Mouse (Mus musculus) limb, embryonic 14.5 days (tissue): Measurements from ENCODE around the gene AC131692.1. TPM values are rescaled to one million over a fixed set of nuclear protein-coding genes. Genes with fewer than 3 reads are reported as not detected.

Source experiments
- ATAC-seq: fragments of 200-750 bp; cut with Nextera tagmentation; 2 replicates; pipeline ENCODE4 v1.8.0; 2017; ENCODE audit warnings: low read depth, moderate number of reproducible peaks, moderate TSS enrichment; ENCODE audit not compliant: low FRiP score
- DNase-seq: peaks from one replicate; pipeline ENCODE4 v3.0.0-alpha.2; 2015; ENCODE audit warnings: low spot score
- H3K27ac ChIP-seq: fragments of 300-500 bp; sonication (generic); replicated peaks from 2 replicates; pipeline ENCODE4 v1.5.1; 2014; ENCODE audit warnings: low read depth, mild to moderate bottlenecking, low read length, moderate library complexity, mixed read lengths
- H3K27me3 ChIP-seq: fragments of 300-500 bp; sonication (generic); 2 replicates; pipeline ENCODE4 v1.6.1; 2014; ENCODE audit warnings: low read length, mixed read lengths; ENCODE audit not compliant: control insufficient read depth, insufficient read depth
- H3K36me3 ChIP-seq: fragments of 300-500 bp; sonication (generic); 2 replicates; pipeline ENCODE4 v1.6.1; 2014; ENCODE audit warnings: mild to moderate bottlenecking, low read length, moderate library complexity, mixed read lengths; ENCODE audit not compliant: control insufficient read depth, insufficient read depth
- H3K4me1 ChIP-seq: fragments of 300-500 bp; sonication (generic); 2 replicates; pipeline ENCODE4 v1.6.1; 2014; ENCODE audit warnings: antibody characterized with exemption, low read length, mixed read lengths; ENCODE audit not compliant: control insufficient read depth, insufficient read depth
- H3K4me2 ChIP-seq: fragments of 300-500 bp; sonication (generic); replicated peaks from 2 replicates; pipeline ENCODE4 v1.6.1; 2014; ENCODE audit warnings: low read depth, mild to moderate bottlenecking, low read length, moderate library complexity; ENCODE audit not compliant: severe bottlenecking
- H3K4me3 ChIP-seq: fragments of 300-500 bp; sonication (generic); replicated peaks from 2 replicates; pipeline ENCODE4 v1.5.1; 2014; ENCODE audit warnings: low read length
- H3K9ac ChIP-seq: fragments of 300-500 bp; sonication (generic); 2 replicates; pipeline ENCODE4 v1.6.1; 2014; ENCODE audit warnings: mild to moderate bottlenecking, low read depth, low read length, moderate library complexity; ENCODE audit not compliant: severe bottlenecking
- H3K9me3 ChIP-seq: fragments of 300-500 bp; sonication (generic); 2 replicates; pipeline ENCODE4 v1.6.1; 2016; ENCODE audit warnings: low read length; ENCODE audit not compliant: control insufficient read depth
- POLR2A ChIP-seq: fragments of 200-500 bp; IDR thresholded peaks from 2 replicates; pipeline ENCODE4 v1.8.0; 2012; ENCODE audit warnings: inconsistent platforms, mild to moderate bottlenecking, moderate library complexity, borderline replicate concordance; ENCODE audit not compliant: insufficient read depth, insufficient read length; ENCODE audit errors: extremely low read depth
- WGBS: fragments of 180-500 bp; shearing (Covaris S2); extraction: QIAGEN DNeasy Blood & Tissue Kit; methylation state at CpG from one replicate; pipeline ENCODE4 v1.1.7; 2014; 5-methylcytosine and 5-hydroxymethylcytosine counted together
- polyA plus RNA-seq, 2 experiments: library from polyadenylated mRNA; depleted of rRNA in 1 of 2; stranded (reverse) in 1 of 2; unstranded in 1 of 2; fragments of >200 nt; fragmentation: Nextera tagmentation in 1 of 2; extraction: Ambion mirVana in 1 of 2; gene quantifications; 2 replicates each; pipeline versions ENCODE4 v1.2.1 to v1.2.3; 2012 to 2014

The AC131692.1 gene
- polyA plus RNA-seq, 2 experiments = 0.75 TPM; not detected in 1

DNA sequence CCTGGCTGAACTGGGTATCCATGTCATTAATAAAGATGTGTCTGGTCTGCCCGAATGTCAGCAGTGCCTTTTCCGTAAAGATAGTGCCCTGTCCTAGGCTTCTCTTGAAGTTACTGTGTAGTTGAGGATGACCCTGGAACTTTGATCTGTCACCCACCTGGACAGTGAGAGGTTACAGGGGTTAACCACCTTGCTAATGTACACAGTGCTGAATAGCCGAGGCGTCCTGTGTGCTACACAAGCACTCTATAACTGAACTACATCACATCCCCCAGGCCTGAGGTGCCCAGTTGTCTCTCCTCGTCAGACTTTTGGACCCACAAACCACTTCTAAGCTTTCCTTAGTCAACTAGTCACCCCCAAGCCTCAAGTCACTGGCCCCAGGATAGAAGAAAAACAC lies 31.8 kb upstream of the AC131692.1 start:
- Histone ChIP-seq H3K9me3 (no peaks in the 10 kb centered on the region), H3K4me3 (peak overlapping the region; percentile 83)
- TF ChIP-seq POLR2A = no peak

DNA sequence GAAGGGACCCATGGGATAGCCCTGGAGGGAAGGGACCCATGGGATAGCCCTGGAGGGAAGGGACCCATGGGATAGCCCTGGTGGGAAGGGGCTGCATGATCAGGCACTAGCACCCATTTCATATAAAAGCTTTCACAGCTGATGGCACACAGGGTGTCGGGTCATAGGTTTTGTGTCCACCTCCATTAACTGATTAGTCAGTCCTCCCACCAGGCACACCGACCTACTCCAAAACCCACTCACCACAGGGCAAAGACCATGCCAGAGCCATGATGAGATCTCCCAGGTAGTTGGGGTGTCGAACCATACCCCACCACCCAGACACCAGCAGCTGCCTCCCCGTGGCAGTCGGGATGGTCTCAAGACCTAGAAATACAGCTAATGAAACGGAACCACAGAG lies 31.1 kb upstream of the AC131692.1 start:
- WGBS = 92% methylated on average over 6 of the region's 6 CpGs

More for the DNA sequence above, 31.8 kb upstream of the AC131692.1 start:
- no peaks in the 10 kb centered on the region for H3K27me3 ChIP-seq
- H3K27ac ChIP-seq = no peak overlapping the region
- H3K4me2 ChIP-seq = peak overlapping the region; percentile 98
- H3K36me3 ChIP-seq = peaks cover 18% of the 10 kb centered on the region; the same call in 1 of the 2 replicates
- DNase-seq (no peak), ATAC-seq (no peak)
- H3K9ac ChIP-seq = peak overlapping the region; percentile 90
- WGBS = 67% methylated on average over 5 of the region's 5 CpGs
- peaks cover 26% of the 10 kb centered on the region for H3K4me1 ChIP-seq

DNA sequence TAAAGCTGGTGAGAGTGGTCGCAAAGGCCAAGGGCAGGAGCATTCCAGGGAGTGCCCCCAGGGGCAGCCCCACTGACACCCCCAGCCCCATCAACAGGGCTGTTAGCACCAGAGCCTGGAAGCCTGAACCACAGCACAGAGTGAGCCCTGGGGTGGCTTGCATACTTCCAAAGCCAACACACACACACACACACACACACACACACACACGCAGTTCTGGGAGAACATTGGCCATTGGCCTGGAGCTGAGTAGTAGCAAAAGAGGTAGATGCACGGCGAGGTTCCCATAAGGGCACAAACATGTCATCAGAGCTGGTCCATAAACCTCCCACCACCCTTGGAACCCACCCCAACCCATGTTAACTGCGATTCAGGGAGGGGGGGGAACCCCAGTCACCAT lies 27.6 kb upstream of the AC131692.1 start:
- Histone ChIP-seq H3K27me3 (no peaks in the 10 kb centered on the region), H3K4me2 (peak overlapping the region; percentile 78), H3K4me3 (peak overlapping the region; percentile 46), H3K36me3 (peaks cover 32% of the 10 kb centered on the region), H3K4me1 (peaks cover 23% of the 10 kb centered on the region), H3K9ac (peak overlapping the region; percentile 46), H3K27ac (no peak overlapping the region), H3K9me3 (no peaks in the 10 kb centered on the region)
- ATAC-seq = no peak
- 35% methylated on average over 5 of the region's 5 CpGs for WGBS
- DNase-seq = no peak
- no peak for TF ChIP-seq POLR2A

More for the DNA sequence above, 31.1 kb upstream of the AC131692.1 start:
- ATAC-seq (no peak), DNase-seq (no peak)
- no peak overlapping the region for H3K4me3 ChIP-seq
- H3K4me1 ChIP-seq = peaks cover 29% of the 10 kb centered on the region
- peaks cover 18% of the 10 kb centered on the region; the same call in 1 of the 2 replicates for H3K36me3 ChIP-seq
- no peak overlapping the region for H3K27ac ChIP-seq
- TF ChIP-seq POLR2A = no peak
- no peaks in the 10 kb centered on the region for H3K9me3 ChIP-seq
- H3K9ac ChIP-seq = 0 out of 2 replicates have a peak overlapping the region, but pooled peaks have one; percentile 90
- H3K27me3 ChIP-seq = no peaks in the 10 kb centered on the region
- no peak overlapping the region for H3K4me2 ChIP-seq

DNA sequence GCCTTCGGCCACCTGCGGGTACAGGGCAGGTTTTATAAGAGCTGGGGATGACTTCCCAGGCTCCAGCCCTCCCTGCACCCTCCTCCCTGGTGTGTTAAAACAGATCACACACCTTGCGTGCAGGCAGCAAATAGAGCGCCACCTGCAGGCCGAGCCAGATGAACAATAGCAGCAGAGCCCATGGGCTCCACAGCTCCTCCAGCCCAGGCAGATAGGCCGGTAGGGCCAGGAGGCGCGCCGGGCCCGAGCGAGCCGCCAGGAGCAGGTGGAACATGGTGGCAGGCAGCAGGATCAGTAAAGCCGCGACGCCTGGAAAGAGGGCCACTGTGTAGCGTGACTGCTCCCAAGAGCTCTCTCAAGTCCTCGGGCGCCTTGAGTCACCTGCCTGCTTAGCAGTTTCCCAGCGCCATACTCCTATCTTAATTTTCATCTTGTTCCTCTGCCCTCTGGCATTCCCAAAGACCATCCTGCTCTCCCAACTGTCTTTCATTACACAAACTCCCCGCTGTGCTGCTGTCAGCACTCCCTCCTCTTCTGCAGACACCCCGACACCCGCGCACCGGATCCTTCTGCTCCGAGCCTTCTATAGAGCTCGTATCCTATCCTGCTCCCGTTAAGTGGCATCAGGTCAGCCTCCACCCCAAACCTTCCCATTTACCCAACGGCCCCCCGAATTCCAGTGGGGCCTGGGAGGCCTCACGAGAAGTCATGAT lies 27.1 kb upstream of the AC131692.1 start:
- Histone ChIP-seq H3K4me1 (peaks cover 21% of the 10 kb centered on the region), H3K9ac (peak overlapping the region; percentile 46), H3K27ac (peak overlapping the region; percentile 26; the same call in 1 of the 2 replicates), H3K9me3 (no peaks in the 10 kb centered on the region), H3K4me3 (peak overlapping the region; percentile 46), H3K27me3 (no peaks in the 10 kb centered on the region), H3K36me3 (peaks cover 32% of the 10 kb centered on the region), H3K4me2 (peak overlapping the region; percentile 78)
- no peak for TF ChIP-seq POLR2A
- under 1% methylated on average over 28 of the region's 30 CpGs for WGBS
- DNase-seq (peak; percentile 73), ATAC-seq (peak; percentile 53)

DNA sequence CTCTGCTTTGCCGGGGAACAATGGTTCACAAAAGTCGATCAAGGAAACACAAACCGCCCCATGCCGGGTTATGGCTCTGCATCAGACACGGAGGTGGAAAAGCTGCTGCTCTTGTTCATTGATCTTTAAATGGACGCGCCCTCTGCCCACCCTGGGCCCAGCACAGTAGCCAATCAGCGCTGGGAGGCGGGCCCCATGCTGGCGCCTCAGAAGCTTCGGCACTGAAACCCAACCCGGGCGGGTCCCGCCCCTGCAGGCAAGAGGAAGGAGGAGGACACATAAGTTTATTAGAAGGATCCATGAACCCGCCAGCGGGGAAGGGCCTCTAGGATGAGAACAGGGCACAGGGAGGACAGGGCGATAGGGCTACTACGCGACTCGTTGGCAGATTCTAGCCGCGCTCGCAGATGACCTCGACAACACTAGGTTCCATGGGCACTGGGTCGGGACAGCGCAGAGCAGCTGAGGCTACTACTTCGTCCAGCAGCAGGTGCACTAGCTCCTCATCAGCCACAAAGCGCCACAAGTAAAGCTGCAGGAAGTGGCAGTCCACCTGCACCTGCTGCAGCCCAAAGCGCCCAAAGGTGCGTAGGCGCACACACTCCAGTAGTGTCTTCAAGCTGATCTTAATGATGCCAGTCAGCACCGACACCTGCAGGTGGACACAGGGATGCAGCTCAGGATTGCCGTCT lies 26.3 kb upstream of the AC131692.1 start, which contains the start of gene Tm7sf2:
TSS of gene Tm7sf2 (minus strand) at position 650 of the 692 bp plus-strand sequence.
- peak within 1 kb of the TSS; percentile 78 for H3K4me2 ChIP-seq
- H3K9ac ChIP-seq = peak within 1 kb of the TSS; percentile 46
- H3K36me3 ChIP-seq = peaks cover 38% of the 10 kb centered on the region

More for the DNA sequence above, 26.3 kb upstream of the AC131692.1 start, which contains the start of gene Tm7sf2:
- Histone ChIP-seq H3K4me1 (peaks cover 14% of the 10 kb centered on the region), H3K27ac (peak within 1 kb of the TSS; percentile 26; the same call in 1 of the 2 replicates), H3K9me3 (no peaks in the 10 kb centered on the region), H3K27me3 (no peaks in the 10 kb centered on the region), H3K4me3 (peak within 1 kb of the TSS; percentile 46)
- ATAC-seq = peak; percentile 91
- no peak for TF ChIP-seq POLR2A
- 9% methylated on average over 30 of the region's 33 CpGs for WGBS
- DNase-seq = peak; percentile 92
